In the genomic region with DNA sequence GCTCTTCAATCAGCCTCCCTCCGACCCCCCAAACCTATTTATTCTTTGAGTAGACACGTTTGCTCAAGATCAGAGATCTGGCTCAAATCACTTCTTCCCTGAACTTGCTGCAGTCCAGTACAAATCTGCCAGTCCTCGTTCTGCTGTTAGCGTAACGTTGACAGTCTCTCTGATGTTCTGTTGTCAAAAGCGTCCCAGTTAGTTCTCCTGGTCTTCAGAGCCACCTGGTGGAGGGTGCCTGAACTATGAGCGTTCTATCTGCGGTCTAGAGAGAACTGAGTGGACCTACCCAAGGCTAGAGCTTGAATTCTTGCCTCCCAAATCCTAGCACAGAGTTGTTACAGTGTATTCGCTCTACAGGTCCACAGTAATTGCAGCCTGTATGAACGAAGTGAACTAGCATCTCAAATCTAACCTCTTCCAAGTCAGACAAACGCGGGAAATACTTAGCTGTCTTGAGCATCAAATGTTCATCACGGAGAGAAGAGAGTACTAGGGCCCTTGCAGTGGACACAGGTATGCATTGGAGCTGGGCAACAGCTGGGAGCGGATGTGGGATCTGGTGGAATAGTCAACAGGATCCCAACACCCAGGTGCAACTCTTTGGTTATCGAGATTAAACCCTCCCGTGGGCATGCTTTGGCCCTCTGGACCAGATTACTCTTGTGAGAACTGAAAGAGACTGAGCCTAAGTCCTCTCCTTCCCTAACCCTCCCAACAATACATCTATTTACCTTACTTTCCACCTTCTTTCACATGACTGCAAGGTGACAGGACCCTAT, we compare ENCODE assay signal across 8 mouse cellular contexts. TPM values are rescaled to one million over a fixed set of nuclear protein-coding genes. Genes with fewer than 3 reads are reported as not detected.
DNase-seq lines count a peak whose midpoint lies in the region; ATAC-seq and TF ChIP-seq lines count a peak whose summit lies in the region.

No protein-coding gene starts in this region.

- peak; percentile 83 for ATAC-seq in forebrain, embryonic 11.5 days (replicated peaks; ENCODE audit: low FRiP score)
- peak; percentile 75 for ATAC-seq in heart, embryonic 15.5 days (replicated peaks; ENCODE audit: insufficient number of reproducible peaks, insufficient read depth, low FRiP score, low read depth)
- peak; percentile 78 for ATAC-seq in liver, embryonic 14.5 days (ENCODE audit: insufficient read depth)
- ATAC-seq in stomach, postnatal 0 days (ENCODE audit: low FRiP score, low TSS enrichment): peak; percentile 83

- no peak for TF ChIP-seq EP300 in liver, embryonic 14.5 days (IDR thresholded peaks at IDR 0.05; ENCODE audit: low read depth)
- no peak for TF ChIP-seq EP300 in stomach, postnatal 0 days (optimal IDR thresholded peaks at IDR 0.05)

- peaks cover 3% of the 10 kb centered on the region; the same call in 1 of the 2 replicates for H3K4me1 ChIP-seq in forebrain, embryonic 11.5 days (replicated peaks; ENCODE audit: control insufficient read depth, insufficient read depth, low read length)
- peaks cover 20% of the 10 kb centered on the region for H3K4me1 ChIP-seq in heart, embryonic 15.5 days (replicated peaks)
- peaks cover 16 to 18% of the 10 kb centered on the region in 2 experiments for H3K4me1 ChIP-seq in liver, embryonic 14.5 days (replicated peaks; ENCODE audit: control insufficient read depth in 2 of 2, insufficient read depth in 2 of 2, low read length in 1 of 2)
- 0 out of 2 replicates have a peak, but pooled peaks cover 3% of the 10 kb centered on the region for H3K4me1 ChIP-seq in stomach, postnatal 0 days (replicated peaks; ENCODE audit: control insufficient read depth, insufficient read depth)

- peak overlapping the region; percentile 56 for H3K4me3 ChIP-seq in forebrain, embryonic 11.5 days (ENCODE audit: low read depth, low read length)
- H3K4me3 ChIP-seq in heart, embryonic 15.5 days: peak overlapping the region; percentile 60
- H3K4me3 ChIP-seq in liver, embryonic 14.5 days (ENCODE audit: insufficient read depth in 1 of 2, low read depth in 2 of 2, low read length in 2 of 2): peak overlapping the region; percentile 54 to 67
- peak overlapping the region; percentile 68 for H3K4me3 ChIP-seq in stomach, postnatal 0 days (ENCODE audit: low read depth, low read length)

- no peak overlapping the region; the same call in 1 of the 2 replicates for H3K9ac ChIP-seq in forebrain, embryonic 11.5 days (ENCODE audit: low read length)
- H3K9ac ChIP-seq in heart, embryonic 15.5 days: no peak overlapping the region
- peak overlapping the region; percentile 53 for H3K9ac ChIP-seq in liver, embryonic 14.5 days (replicated peaks)
- no peak overlapping the region for H3K9ac ChIP-seq in stomach, postnatal 0 days (ENCODE audit: low read length)

- no peak overlapping the region for H3K27ac ChIP-seq in forebrain, embryonic 11.5 days (ENCODE audit: low read depth, low read length)
- peak overlapping the region; percentile 73; the same call in 1 of the 2 replicates for H3K27ac ChIP-seq in heart, embryonic 15.5 days
- peak overlapping the region; percentile 32; the same call in 1 of the 2 replicates for H3K27ac ChIP-seq in liver, embryonic 14.5 days
- H3K27ac ChIP-seq in stomach, postnatal 0 days (replicated peaks): peak overlapping the region; percentile 94

- DNase-seq in ES-CJ7 (ENCODE audit: low read depth, low spot score): peak; percentile 91
- DNase-seq in c-Kit-positive CD71-positive TER-119-negative erythroid progenitor cells, embryonic 14.5 days (ENCODE audit: low read depth): peak; percentile 78
- DNase-seq in forebrain, embryonic 11.5 days (ENCODE audit: low spot score): peak; percentile 82
- peak; percentile 88 to 94 for DNase-seq in kidney, postnatal 25 days
- DNase-seq in liver, embryonic 14.5 days (ENCODE audit: low read depth in 3 of 3, low spot score in 3 of 3): peak; percentile 70 to 82 (median 73)
- peak; percentile 74 for DNase-seq in neural tube, embryonic 10.5 days (ENCODE audit: extremely low spot score, low spot score)
- peak; percentile 83 for DNase-seq in stomach, postnatal 0 days (ENCODE audit: low spot score)

- peaks cover 7% of the 10 kb centered on the region; the same call in 1 of the 2 replicates for H3K27me3 ChIP-seq in forebrain, embryonic 11.5 days (ENCODE audit: control insufficient read depth, insufficient read depth, low read length)
- no peaks in the 10 kb centered on the region for H3K27me3 ChIP-seq in heart, embryonic 15.5 days
- no peaks in the 10 kb centered on the region for H3K27me3 ChIP-seq in liver, embryonic 14.5 days (ENCODE audit: control insufficient read depth, insufficient read depth, low read length)
- H3K27me3 ChIP-seq in stomach, postnatal 0 days (ENCODE audit: control insufficient read depth, insufficient read depth, low read length): no peaks in the 10 kb centered on the region

- H3K36me3 ChIP-seq in forebrain, embryonic 11.5 days (ENCODE audit: control insufficient read depth, insufficient read depth, low read length): no peaks in the 10 kb centered on the region
- H3K36me3 ChIP-seq in heart, embryonic 15.5 days: peaks cover 3% of the 10 kb centered on the region; the same call in 1 of the 2 replicates
- no peaks in the 10 kb centered on the region for H3K36me3 ChIP-seq in liver, embryonic 14.5 days (replicated peaks; ENCODE audit: control insufficient read depth, insufficient read depth, low read depth)
- H3K36me3 ChIP-seq in stomach, postnatal 0 days (ENCODE audit: control insufficient read depth, insufficient read depth, low read length): 0 out of 2 replicates have a peak, but pooled peaks cover 3% of the 10 kb centered on the region

- no peaks in the 10 kb centered on the region for H3K9me3 ChIP-seq in forebrain, embryonic 11.5 days (ENCODE audit: control insufficient read depth, low read length)
- H3K9me3 ChIP-seq in heart, embryonic 15.5 days (replicated peaks): no peaks in the 10 kb centered on the region
- no peaks in the 10 kb centered on the region for H3K9me3 ChIP-seq in liver, embryonic 14.5 days (ENCODE audit: control insufficient read depth, low read length)
- H3K9me3 ChIP-seq in stomach, postnatal 0 days (ENCODE audit: control insufficient read depth, low read length): no peaks in the 10 kb centered on the region

- H3K4me2 ChIP-seq in forebrain, embryonic 11.5 days (ENCODE audit: low read depth, low read length, severe bottlenecking): peak overlapping the region; percentile 88
- H3K4me2 ChIP-seq in heart, embryonic 15.5 days: peak overlapping the region; percentile 79
- peak overlapping the region; percentile 94 for H3K4me2 ChIP-seq in liver, embryonic 14.5 days (ENCODE audit: low read depth)
- H3K4me2 ChIP-seq in stomach, postnatal 0 days (replicated peaks; ENCODE audit: low read depth): peak overlapping the region; percentile 72

- TF ChIP-seq CTCF in liver, embryonic 14.5 days (IDR thresholded peaks at IDR 0.05; ENCODE audit: low read depth): peak; percentile 93
- TF ChIP-seq CTCF in stomach, postnatal 0 days (IDR thresholded peaks at IDR 0.05; ENCODE audit: low read depth): peak; percentile 95

- WGBS in forebrain, embryonic 11.5 days: 32% methylated on average over 16 of the region's 16 CpGs
- 31% methylated on average over 16 of the region's 16 CpGs for WGBS in heart, embryonic 15.5 days
- 28% methylated on average over 16 of the region's 16 CpGs for WGBS in liver, embryonic 14.5 days (ENCODE audit: insufficient replicate concordance)
- WGBS in stomach, postnatal 0 days: 32% methylated on average over 16 of the region's 16 CpGs

RNA-seq across cellular contexts. Expression of a gene that starts 0.7 kb away (rescaled TPM):
- 2.8 and 4.4 TPM in 2 replicates for polyA plus RNA-seq in forebrain, embryonic 11.5 days (2014; fragmentation: Nextera tagmentation; extraction: Ambion mirVana)
- 13.6 and 19.2 TPM in 2 replicates for polyA plus RNA-seq in heart, embryonic 15.5 days (2015; fragmentation: Nextera tagmentation; extraction: Ambion mirVana)
- 4.9 and 7.2 TPM in 2 replicates for polyA plus RNA-seq in liver, embryonic 14.5 days (2012; rRNA removed)
- 4.9 and 6.6 TPM in 2 replicates for polyA plus RNA-seq in liver, embryonic 14.5 days (2014; fragmentation: Nextera tagmentation; extraction: Ambion mirVana)
- 16.6 and 17.7 TPM in 2 replicates for polyA plus RNA-seq in stomach, postnatal 0 days (2015; fragmentation: Nextera tagmentation; extraction: Ambion mirVana)

RNA-seq across cellular contexts. Expression of a gene that starts 44.8 kb away (rescaled TPM):
- 17.4 and 18.1 TPM in 2 replicates for polyA plus RNA-seq in forebrain, embryonic 11.5 days (2014; fragmentation: Nextera tagmentation; extraction: Ambion mirVana)
- polyA plus RNA-seq in heart, embryonic 15.5 days (2015; fragmentation: Nextera tagmentation; extraction: Ambion mirVana): 31.1 and 32.4 TPM in 2 replicates
- polyA plus RNA-seq in liver, embryonic 14.5 days (2012; rRNA removed): 7.1 and 9.1 TPM in 2 replicates
- 6.7 and 6.9 TPM in 2 replicates for polyA plus RNA-seq in liver, embryonic 14.5 days (2014; fragmentation: Nextera tagmentation; extraction: Ambion mirVana)
- polyA plus RNA-seq in stomach, postnatal 0 days (2015; fragmentation: Nextera tagmentation; extraction: Ambion mirVana): 16.5 and 16.9 TPM in 2 replicates
